Mouse (Mus musculus) G1E (cell line): ENCODE measurements at regions not wholly inside any gene's neighbourhood (a gene's known extent, or its start where the extent isn't known, plus 50 kb on each side); places are given as distances from the start of the nearest gene placed in this dataset.

Source experiments
- CTCF ChIP-seq: IDR thresholded peaks from 2 replicates; pipeline ENCODE4 v1.5.1; 2012; ENCODE audit warnings: low read depth, low read length, inconsistent platforms, mixed read lengths
- GATA1 ChIP-seq: IDR thresholded peaks from 2 replicates; pipeline ENCODE4 v1.6.1; 2012; ENCODE audit warnings: borderline replicate concordance, low read length, inconsistent platforms, mixed read lengths

- no peak for TF ChIP-seq CTCF
- no peak for TF ChIP-seq GATA1
These were observed 174.1 kb upstream of the Hmga2 start for GRCm38 (mm10) chr10:120650336-120650735.
